Mouse (Mus musculus) kidney, adult 2 months (tissue): Measurements from ENCODE around the gene Gm5039. TPM values are rescaled to one million over a fixed set of nuclear protein-coding genes. Genes with fewer than 3 reads are reported as not detected.
"Not testable (repeated sequence)": the region's sequence is repeated elsewhere in the genome, so short reads cannot be mapped to it uniquely, and the experiment has no call there.

ENCODE experiments used
- DNase-seq: peaks from one replicate; pipeline ENCODE4 v3.0.0; 2021
- H3K27ac ChIP-seq: fragments of 200-500 bp; 2 replicates; pipeline ENCODE4 v1.5.1; 2012; ENCODE audit warnings: low read depth, low read length, control low read depth, inconsistent platforms; ENCODE audit not compliant: insufficient read depth
- H3K27me3 ChIP-seq: fragments of 200-500 bp; replicated peaks from 2 replicates; pipeline ENCODE4 v1.6.1; 2012; ENCODE audit warnings: mild to moderate bottlenecking, moderate library complexity, low read length, inconsistent platforms; ENCODE audit not compliant: control insufficient read depth, insufficient read depth
- H3K36me3 ChIP-seq: fragments of 200-500 bp; 2 replicates; pipeline ENCODE4 v1.6.1; 2012; ENCODE audit warnings: mild to moderate bottlenecking, moderate library complexity, low read length, inconsistent platforms; ENCODE audit not compliant: control insufficient read depth, insufficient read depth
- H3K4me1 ChIP-seq: fragments of 200-500 bp; 2 replicates; pipeline ENCODE4 v1.6.1; 2011; ENCODE audit warnings: low read length; ENCODE audit not compliant: control insufficient read depth, insufficient read depth
- H3K4me3 ChIP-seq: fragments of 200-500 bp; 2 replicates; pipeline ENCODE4 v1.5.1; 2011; ENCODE audit warnings: mild to moderate bottlenecking, low read depth, low read length, control low read depth; ENCODE audit not compliant: insufficient read depth
- CTCF ChIP-seq: fragments of 200-500 bp; conservative IDR thresholded peaks from 2 replicates; pipeline ENCODE4 v1.5.1; 2011; ENCODE audit warnings: low read depth, mild to moderate bottlenecking, control low read depth, low read length, moderate library complexity, mixed read lengths; ENCODE audit not compliant: insufficient read depth, insufficient read length
- POLR2A ChIP-seq: fragments of 200-500 bp; IDR thresholded peaks from one replicate; pipeline ENCODE4 v1.6.1; 2011; ENCODE audit warnings: low read depth, low read length, control low read depth
- WGBS: fragments of 180-500 bp; shearing (Covaris S2); methylation state at CpG from one replicate; pipeline ENCODE4 v1.1.7; 2018; 5-methylcytosine and 5-hydroxymethylcytosine counted together
- polyA plus RNA-seq: library from polyadenylated mRNA; depleted of rRNA; stranded (reverse); fragments of >200 nt; gene quantifications from 2 replicates; pipeline ENCODE4 v1.2.3, GENCODE M21; 2012; rRNA removed

Gm5039 gene
- polyA plus RNA-seq, 1 experiment = not detected

DNA sequence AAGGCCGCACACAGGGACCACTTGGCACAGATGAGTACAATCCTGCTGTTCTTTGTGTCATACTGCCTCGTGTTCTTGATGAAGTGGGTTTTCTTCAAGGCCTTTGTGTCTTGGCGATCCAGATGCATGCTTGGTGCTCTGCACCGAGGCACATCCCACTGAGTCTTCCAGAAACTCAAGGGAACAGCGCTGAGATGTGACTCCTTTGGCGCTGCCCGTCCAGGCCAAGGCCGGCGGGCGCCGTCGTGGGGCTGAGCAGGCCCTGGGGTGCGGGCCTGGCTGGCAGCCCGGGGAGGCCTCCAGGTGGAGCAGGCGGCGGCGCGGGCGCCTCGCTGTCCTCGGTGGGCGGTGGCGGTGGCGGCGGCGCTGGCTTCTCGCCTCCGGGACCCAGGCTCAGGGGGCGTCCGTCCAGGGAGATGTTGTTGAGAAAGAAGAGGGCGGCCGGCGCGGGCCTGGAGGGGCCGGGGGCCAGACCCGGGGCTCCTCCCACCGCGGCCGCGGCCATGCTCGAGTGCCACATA is 30.4 kb upstream of the Gm5039 start:
- TF ChIP-seq POLR2A (no peak), CTCF (no peak)
- H3K36me3 ChIP-seq = no peaks in the 10 kb centered on the region
- DNase-seq = no peak
- 21% methylated on average over 37 of the region's 41 CpGs for WGBS
- no peak overlapping the region for H3K4me3 ChIP-seq
- H3K27me3 ChIP-seq = no peaks in the 10 kb centered on the region
- no peak overlapping the region for H3K27ac ChIP-seq
- H3K4me1 ChIP-seq = no peaks in the 10 kb centered on the region

DNA sequence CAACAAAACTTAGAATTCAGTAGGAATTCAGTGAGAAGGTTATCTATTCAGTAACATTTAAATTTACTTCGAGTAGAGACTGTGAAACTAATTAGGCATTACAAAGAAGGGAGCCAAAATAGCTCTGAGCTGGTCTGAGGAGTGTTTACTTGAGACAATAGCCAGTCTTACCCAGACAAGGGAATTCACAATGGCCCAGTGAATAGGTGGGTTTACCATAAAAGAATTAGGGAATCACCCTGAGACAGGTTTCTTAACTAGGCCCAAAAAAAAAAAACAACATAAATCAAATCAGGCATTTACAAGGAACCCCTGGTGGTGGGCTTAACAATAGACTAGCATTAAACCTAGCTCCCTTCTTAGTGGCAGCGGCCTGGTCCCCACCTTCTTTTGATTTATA is 17.5 kb upstream of the Gm5039 start:
- DNase-seq, H3K4me1 ChIP-seq, H3K27ac ChIP-seq, H3K36me3 ChIP-seq, H3K4me3 ChIP-seq, H3K27me3 ChIP-seq: not testable (repeated sequence)
- WGBS = 54% methylated on average over 2 of the region's 2 CpGs

DNA sequence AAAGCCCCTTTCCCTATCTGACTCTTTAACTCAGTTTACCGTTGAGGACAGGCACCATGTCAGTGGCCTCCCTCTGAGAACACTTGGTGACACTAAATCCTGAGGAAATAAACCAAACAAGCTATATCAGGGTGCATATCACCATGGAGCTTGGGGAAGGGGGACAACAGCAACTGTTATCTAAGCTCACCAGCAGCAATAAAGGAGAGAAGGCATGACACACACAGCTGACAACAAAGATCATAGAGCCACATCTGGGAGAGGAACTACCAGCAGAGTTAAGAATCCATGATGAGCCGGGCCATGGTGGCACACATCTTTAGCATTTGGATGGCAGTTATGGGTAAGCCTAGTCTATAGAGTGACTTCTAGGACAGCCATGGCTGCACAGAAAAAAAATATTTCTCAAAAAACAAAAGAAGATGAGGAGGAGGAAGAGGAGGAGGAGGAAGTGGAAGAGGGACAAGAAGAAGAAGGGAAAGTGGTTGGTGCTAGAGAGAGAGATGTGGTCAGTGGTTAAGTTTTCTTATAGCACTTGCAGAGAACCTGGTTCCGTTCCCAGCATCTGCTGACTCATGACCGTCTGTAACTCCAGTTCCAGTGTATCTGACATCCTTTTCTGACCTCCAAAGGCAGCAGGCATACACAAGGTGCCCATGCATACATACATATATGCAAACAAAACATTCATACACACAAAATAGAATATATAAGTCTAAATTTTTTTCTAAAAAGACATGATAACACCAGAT is 13.0 kb upstream of the Gm5039 start:
- not testable (repeated sequence) for H3K27me3 ChIP-seq, H3K4me1 ChIP-seq, H3K4me3 ChIP-seq, H3K27ac ChIP-seq, DNase-seq, H3K36me3 ChIP-seq
- 74% methylated on average over 4 of the region's 4 CpGs for WGBS

DNA sequence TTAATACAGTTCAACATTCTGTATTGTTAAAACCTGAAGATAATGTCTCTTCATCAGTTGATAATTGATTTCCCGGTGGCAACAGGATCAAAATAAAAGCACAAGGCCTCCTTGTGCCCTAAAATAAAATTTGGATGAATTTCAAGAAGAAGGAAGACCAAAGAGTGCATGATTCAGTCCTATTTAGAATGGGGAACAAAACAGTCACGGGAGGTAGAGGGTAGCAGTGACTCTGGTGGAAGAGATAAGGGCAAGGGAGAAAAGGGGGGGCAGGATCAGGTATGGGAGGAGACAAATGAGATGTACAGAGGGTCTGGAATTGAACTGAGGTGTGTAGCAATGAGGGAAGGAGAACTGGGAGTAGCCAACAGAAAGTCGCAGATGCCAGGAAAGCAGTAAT is 9.3 kb downstream of the Gm5039 start:
- no peak overlapping the region for H3K27ac ChIP-seq
- TF ChIP-seq CTCF = no peak
- no peak for TF ChIP-seq POLR2A
- no peaks in the 10 kb centered on the region for H3K4me1 ChIP-seq
- 84% methylated on average over 3 of the region's 3 CpGs for WGBS
- H3K36me3 ChIP-seq = no peaks in the 10 kb centered on the region
- DNase-seq = no peak
- no peak overlapping the region for H3K4me3 ChIP-seq
- H3K27me3 ChIP-seq = no peaks in the 10 kb centered on the region

DNA sequence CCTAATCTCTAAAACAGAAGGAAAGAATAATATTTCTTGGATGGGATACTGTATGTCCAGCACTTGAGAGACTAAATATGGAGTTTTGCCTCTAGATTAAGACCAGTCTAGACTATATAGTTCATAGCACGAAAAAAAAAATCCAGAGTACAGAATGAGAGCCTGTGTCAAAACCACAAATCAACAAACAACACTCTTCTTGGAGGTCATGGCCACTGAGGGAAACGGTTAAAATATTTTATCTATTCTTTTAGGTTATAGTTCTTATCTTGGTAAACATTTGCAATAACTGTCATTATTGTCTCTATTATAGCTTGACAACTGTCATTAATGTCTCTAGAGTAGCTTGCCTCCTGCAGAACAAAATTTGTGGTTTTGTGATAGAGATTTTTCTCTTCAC is 26.7 kb downstream of the Gm5039 start:
- H3K36me3 ChIP-seq, H3K4me1 ChIP-seq, DNase-seq, H3K4me3 ChIP-seq, H3K27ac ChIP-seq, H3K27me3 ChIP-seq: not testable (repeated sequence)
- WGBS = 59% methylated on average over 2 of the region's 2 CpGs

DNA sequence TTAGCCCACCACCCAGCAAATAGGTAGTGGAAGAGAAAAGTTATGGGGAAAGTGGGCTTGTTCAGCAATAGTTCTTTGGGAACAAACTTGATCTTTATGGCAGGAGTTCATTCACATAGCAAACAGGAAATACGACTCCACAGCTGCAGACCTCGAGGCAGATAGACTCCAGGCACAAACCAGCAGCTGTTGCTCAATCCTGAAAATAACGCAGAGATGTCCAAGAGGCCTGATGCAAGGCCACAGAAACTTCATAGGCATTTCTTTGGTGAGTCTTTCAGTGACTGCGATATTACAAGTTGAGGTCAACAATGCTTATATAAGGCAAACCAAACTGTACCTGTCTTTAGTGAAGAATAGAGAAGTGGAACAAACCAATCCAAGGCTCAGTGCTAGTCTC is 30.7 kb downstream of the Gm5039 start:
- 51% methylated on average over 4 of the region's 4 CpGs for WGBS
- not testable (repeated sequence) for H3K4me3 ChIP-seq, H3K36me3 ChIP-seq, H3K27ac ChIP-seq, DNase-seq, H3K27me3 ChIP-seq, H3K4me1 ChIP-seq

DNA sequence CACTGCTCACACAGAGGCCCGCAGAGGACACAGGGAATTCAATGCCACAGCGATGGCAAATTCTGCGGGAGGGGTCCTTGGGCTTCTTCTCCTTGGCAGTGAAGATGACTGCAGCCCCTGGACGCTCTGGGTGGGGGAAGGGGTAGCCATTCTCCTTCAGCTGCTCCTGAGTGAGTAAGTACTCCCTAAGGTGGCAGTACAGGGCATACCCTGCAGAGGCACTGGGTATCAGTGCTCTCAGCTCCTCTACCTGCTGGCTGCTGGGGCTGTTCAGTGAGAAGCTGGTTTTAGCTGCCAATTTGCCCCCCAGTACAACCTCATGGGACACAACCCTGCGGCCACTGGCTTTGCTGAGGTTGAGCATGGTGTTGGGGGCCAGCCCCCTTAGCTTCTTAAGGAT is 38.6 kb downstream of the Gm5039 start:
- not testable (repeated sequence) for H3K27me3 ChIP-seq

DNA sequence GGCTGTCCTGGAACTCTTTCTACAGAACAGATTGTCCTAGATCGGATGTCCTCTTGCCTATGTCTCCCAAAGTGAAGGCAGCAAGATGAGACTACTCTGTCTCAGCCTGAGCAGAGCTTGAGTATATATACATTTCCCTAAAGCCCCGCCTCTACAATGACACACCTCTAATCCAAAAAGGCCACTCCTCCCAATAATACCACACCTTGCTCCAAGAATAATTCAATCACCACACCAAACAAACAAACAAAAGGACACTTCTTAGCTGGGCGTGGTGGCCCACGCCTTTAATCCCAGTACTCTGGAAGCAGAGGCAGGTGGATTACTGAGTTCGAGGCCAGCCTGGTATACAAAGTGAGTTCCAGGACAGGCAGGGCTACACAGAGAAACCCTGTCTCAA is 49.4 kb downstream of the Gm5039 start, which contains the start of gene Gm5662:
Gene Gm5662, minus strand, starts transcription at position 101 of the 400 bp plus-strand sequence.
- not testable (repeated sequence) for H3K27me3 ChIP-seq, DNase-seq, H3K4me3 ChIP-seq

More for the DNA sequence above, 38.6 kb downstream of the Gm5039 start:
- not testable (repeated sequence) for H3K4me1 ChIP-seq, H3K4me3 ChIP-seq, DNase-seq, H3K27ac ChIP-seq, H3K36me3 ChIP-seq
- WGBS = 93% methylated on average over 5 of the region's 5 CpGs

More for the DNA sequence above, 49.4 kb downstream of the Gm5039 start, which contains the start of gene Gm5662:
- WGBS = 82% methylated on average over 5 of the region's 5 CpGs
- not testable (repeated sequence) for H3K36me3 ChIP-seq, H3K4me1 ChIP-seq, H3K27ac ChIP-seq

Other genes with a start within 250 kb of the Gm5039 start
- gene Gm16368, start 240.3 kb downstream of the Gm5039 start, polyA plus RNA-seq = not detected in 2 replicates
- gene Gm10436, start 141.9 kb downstream of the Gm5039 start, polyA plus RNA-seq = not detected in 2 replicates
- not detected in 2 replicates for gene Gm8332, start 73.9 kb downstream of the Gm5039 start, polyA plus RNA-seq
- gene Gm5662, start 49.5 kb downstream of the Gm5039 start, polyA plus RNA-seq = not detected in 2 replicates
- gene Adck1, start 36.5 kb upstream of the Gm5039 start, polyA plus RNA-seq = 33.2 and 37.8 TPM in 2 replicates